Mouse (Mus musculus) adrenal gland, postnatal 25 days (tissue): ENCODE results near the gene Ruvbl2. TPM values are rescaled to one million over a fixed set of nuclear protein-coding genes. Genes with fewer than 3 reads are reported as not detected.
"Not testable (repeated sequence)": the region's sequence is repeated elsewhere in the genome, so short reads cannot be mapped to it uniquely, and the experiment has no call there.

Experiments
- DNase-seq: peaks from one replicate; pipeline ENCODE4 v3.0.0; 2021; ENCODE audit warnings: mixed read lengths
- long read RNA-seq: library from polyadenylated mRNA; stranded (forward); transcript quantifications from one replicate; pipeline ENCODE4 v2.0.0, GENCODE M21; 2021
- total RNA-seq: library from RNA; stranded (reverse); gene quantifications from 2 replicates; pipeline ENCODE4 v1.2.3, GENCODE M21; 2021

Gene Ruvbl2
- 50.7 and 51.6 TPM in 2 replicates for total RNA-seq
- long read RNA-seq, transcript Ruvbl2-201 (15 exons, 1,834 nt): major isoform, 53 of 76 reads
- long read RNA-seq, partial matches to known transcripts: 12 of 76 reads
- long read RNA-seq, other reads (novel, unspliced or antisense): 11 of 76 reads

- no peak for DNase-seq
Observed at GRCm38 (mm10) chr7:45437521-45438276, at the start of gene Ruvbl2. Gene Ruvbl2, minus strand, starts transcription at chr7:45438096.

- no peak for DNase-seq
Observed at GRCm38 (mm10) chr7:45486761-45487415, 49.0 kb upstream of the Ruvbl2 start, which contains the start of gene Gm45808. Gene Gm45808, minus strand, starts transcription at chr7:45486811.

- no peak for DNase-seq
Observed at GRCm38 (mm10) chr7:45486158-45486557, 48.3 kb upstream of the Ruvbl2 start.

- DNase-seq: not testable (repeated sequence)
Observed at GRCm38 (mm10) chr7:45484985-45485384, 47.1 kb upstream of the Ruvbl2 start.

- DNase-seq: no peak
Observed at GRCm38 (mm10) chr7:45482166-45482565, 44.3 kb upstream of the Ruvbl2 start.

GRCm38 (mm10) chr7:45481374-45481927 lies 43.6 kb upstream of the Ruvbl2 start, which contains the start of gene Tulp2:
Gene Tulp2, plus strand, starts transcription at chr7:45481877.
- DNase-seq: no peak

GRCm38 (mm10) chr7:45480310-45480709 lies 42.4 kb upstream of the Ruvbl2 start:
- not testable (repeated sequence) for DNase-seq

GRCm38 (mm10) chr7:45478774-45479173 lies 40.9 kb upstream of the Ruvbl2 start:
- DNase-seq: no peak

- DNase-seq: no peak
Observed at GRCm38 (mm10) chr7:45477003-45477402, 39.1 kb upstream of the Ruvbl2 start.

- DNase-seq: no peak
Observed at GRCm38 (mm10) chr7:45476453-45476852, 38.6 kb upstream of the Ruvbl2 start.

GRCm38 (mm10) chr7:45475291-45475969 lies 37.5 kb upstream of the Ruvbl2 start:
- DNase-seq: no peak

- peak; percentile 73 for DNase-seq
Observed at GRCm38 (mm10) chr7:45470869-45471268, 33.0 kb upstream of the Ruvbl2 start.

GRCm38 (mm10) chr7:45467090-45467670 lies 29.3 kb upstream of the Ruvbl2 start:
- DNase-seq: no peak

- DNase-seq: peak; percentile 96
Observed at GRCm38 (mm10) chr7:45466283-45467089, 28.6 kb upstream of the Ruvbl2 start, which contains the start of gene Bax. Gene Bax, minus strand, starts transcription at chr7:45466898.

- DNase-seq: no peak
Observed at GRCm38 (mm10) chr7:45465549-45465948, 27.7 kb upstream of the Ruvbl2 start.

- no peak for DNase-seq
Observed at GRCm38 (mm10) chr7:45465112-45465511, 27.2 kb upstream of the Ruvbl2 start.

GRCm38 (mm10) chr7:45463987-45464778 lies 26.3 kb upstream of the Ruvbl2 start:
- DNase-seq: no peak

GRCm38 (mm10) chr7:45462868-45463267 lies 25.0 kb upstream of the Ruvbl2 start:
- DNase-seq: not testable (repeated sequence)

GRCm38 (mm10) chr7:45462325-45462724 lies 24.4 kb upstream of the Ruvbl2 start:
- no peak for DNase-seq

- DNase-seq: no peak
Observed at GRCm38 (mm10) chr7:45461781-45462180, 23.9 kb upstream of the Ruvbl2 start.
